Mouse (Mus musculus): ENCODE measurements at regions not wholly inside any gene's neighbourhood (a gene's known extent, or its start where the extent isn't known, plus 50 kb on each side); places are given as distances from the start of the nearest gene placed in this dataset.

DNA sequence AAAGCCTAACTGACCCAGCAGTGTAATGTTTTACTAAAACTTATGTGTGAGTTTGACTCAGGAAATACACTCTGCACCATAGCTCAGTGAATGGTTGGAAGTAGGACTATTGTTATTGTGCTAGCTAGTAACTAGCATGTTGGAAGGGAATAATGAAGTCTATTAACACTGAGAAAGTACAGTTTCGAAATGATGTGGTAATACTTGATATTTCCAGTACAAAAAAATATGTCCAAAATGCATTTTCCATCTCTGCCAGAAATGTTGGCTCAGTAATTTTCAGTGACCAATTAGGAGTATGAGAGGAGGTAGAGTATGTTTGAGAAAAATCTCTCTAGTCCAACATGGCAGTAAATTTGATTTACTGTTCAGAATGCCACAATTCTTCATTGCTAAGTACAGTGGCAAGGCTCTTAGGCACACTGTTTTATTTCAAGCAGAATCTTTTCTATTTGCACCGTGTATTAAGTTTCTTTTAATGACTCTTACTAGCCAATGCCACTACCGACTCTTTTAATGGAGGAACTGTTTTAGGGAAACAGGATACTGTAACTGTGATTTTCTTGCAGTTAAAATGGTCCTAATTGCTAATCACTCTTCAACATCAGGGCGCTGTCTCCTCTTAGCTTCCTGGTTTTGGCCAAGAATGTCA is 780.5 kb downstream of the Stpg2 start:
- no peak for ATAC-seq (replicated peaks; ENCODE audit: insufficient number of reproducible peaks, low FRiP score, low TSS enrichment)
- Histone ChIP-seq H3K4me2 (no peak overlapping the region), H3K27me3 (ENCODE audit: control insufficient read depth, insufficient read depth, low read length) (no peaks in the 10 kb centered on the region), H3K4me3 (ENCODE audit: low read depth, low read length) (no peak overlapping the region), H3K27ac (ENCODE audit: low read depth, low read length) (no peak overlapping the region), H3K9me3 (replicated peaks; ENCODE audit: control insufficient read depth, low read length) (no peaks in the 10 kb centered on the region), H3K9ac (ENCODE audit: low read depth, low read length) (no peak overlapping the region), H3K4me1 (ENCODE audit: control insufficient read depth, insufficient read depth, low read length) (no peaks in the 10 kb centered on the region), H3K36me3 (ENCODE audit: control insufficient read depth, insufficient read depth, low read length) (no peaks in the 10 kb centered on the region)
- WGBS (ENCODE audit: insufficient replicate concordance) = 76% methylated on average over 4 of the region's 4 CpGs

DNA sequence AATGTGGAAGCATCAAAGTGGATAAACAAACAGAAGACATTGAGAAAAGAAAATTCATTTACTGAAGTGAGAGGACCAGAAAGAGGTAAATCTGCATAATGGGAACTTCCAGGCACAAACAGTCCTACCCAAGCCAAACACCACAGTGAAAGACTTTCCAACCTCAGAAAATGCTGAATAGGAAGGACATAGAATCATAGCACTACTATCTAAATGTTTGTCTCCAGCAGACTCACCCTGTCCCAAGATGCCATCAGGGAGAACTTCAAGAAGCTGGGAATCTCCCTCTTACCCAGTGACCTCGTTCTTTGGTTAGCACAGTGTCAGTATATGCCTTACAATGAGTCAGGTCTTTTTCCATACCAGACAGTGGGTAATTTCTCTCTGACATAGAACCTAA is 783.4 kb downstream of the Stpg2 start:
- Histone ChIP-seq H3K9me3 (replicated peaks; ENCODE audit: control insufficient read depth, low read length) (no peaks in the 10 kb centered on the region), H3K4me1 (ENCODE audit: control insufficient read depth, insufficient read depth, low read length) (no peaks in the 10 kb centered on the region), H3K27ac (ENCODE audit: low read depth, low read length) (no peak overlapping the region), H3K4me2 (no peak overlapping the region), H3K4me3 (ENCODE audit: low read depth, low read length) (no peak overlapping the region), H3K36me3 (ENCODE audit: control insufficient read depth, insufficient read depth, low read length) (no peaks in the 10 kb centered on the region), H3K27me3 (ENCODE audit: control insufficient read depth, insufficient read depth, low read length) (no peaks in the 10 kb centered on the region), H3K9ac (ENCODE audit: low read depth, low read length) (no peak overlapping the region)
- no peak for ATAC-seq (replicated peaks; ENCODE audit: insufficient number of reproducible peaks, low FRiP score, low TSS enrichment)
- 56% methylated on average over 1 of the region's 1 CpGs for WGBS (ENCODE audit: insufficient replicate concordance)

DNA sequence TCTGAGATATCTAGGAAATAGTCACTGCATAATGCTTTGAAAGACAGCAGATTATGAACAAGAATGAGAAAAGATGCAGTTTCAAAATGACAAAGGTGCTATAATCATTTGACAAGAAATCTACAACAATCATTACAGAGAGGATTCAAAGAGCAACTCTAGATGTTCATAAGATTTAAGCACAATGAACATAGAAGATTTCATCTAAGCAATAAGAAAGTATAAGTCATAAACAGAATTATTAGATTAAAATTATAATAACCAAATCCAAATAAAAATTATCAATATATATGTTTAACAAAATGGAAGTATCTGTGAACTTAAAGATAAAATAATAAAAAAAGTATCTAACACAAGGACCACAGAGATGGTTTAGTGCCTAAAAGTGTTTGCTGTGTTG is 783.9 kb downstream of the Stpg2 start:
- no peaks in the 10 kb centered on the region for H3K4me1 ChIP-seq (ENCODE audit: control insufficient read depth, insufficient read depth, low read length)
- no peak overlapping the region for H3K4me3 ChIP-seq (ENCODE audit: low read depth, low read length)
- no peaks in the 10 kb centered on the region for H3K36me3 ChIP-seq (ENCODE audit: control insufficient read depth, insufficient read depth, low read length)
- H3K27me3 ChIP-seq (ENCODE audit: control insufficient read depth, insufficient read depth, low read length) = no peaks in the 10 kb centered on the region
- H3K27ac ChIP-seq (ENCODE audit: low read depth, low read length) = no peak overlapping the region
- no peak for ATAC-seq (replicated peaks; ENCODE audit: insufficient number of reproducible peaks, low FRiP score, low TSS enrichment)
- H3K4me2 ChIP-seq = no peak overlapping the region
- H3K9me3 ChIP-seq (replicated peaks; ENCODE audit: control insufficient read depth, low read length) = no peaks in the 10 kb centered on the region
- no peak overlapping the region for H3K9ac ChIP-seq (ENCODE audit: low read depth, low read length)

DNA sequence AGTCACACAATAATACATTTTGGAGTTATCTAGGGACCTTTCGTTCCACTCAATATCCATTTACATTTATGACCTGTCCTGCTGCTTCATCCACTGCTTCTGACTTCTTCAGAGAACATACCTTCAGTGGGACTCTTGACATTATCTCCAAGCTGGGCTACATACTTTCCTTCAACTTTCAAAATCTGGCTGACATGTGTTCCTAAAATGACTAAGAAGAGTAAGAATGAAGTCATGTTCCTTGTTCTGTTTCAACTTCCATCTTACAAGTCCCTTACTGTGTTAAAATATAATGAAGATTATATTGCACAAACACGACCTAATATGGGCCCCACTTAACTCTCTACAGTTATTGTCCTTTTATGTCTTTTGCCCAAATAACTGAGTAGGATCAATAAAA is 807.0 kb downstream of the Stpg2 start:
- WGBS (ENCODE audit: insufficient replicate concordance) = 65% methylated on average over 2 of the region's 2 CpGs
- no peak overlapping the region for H3K4me2 ChIP-seq
- no peaks in the 10 kb centered on the region for H3K4me1 ChIP-seq (ENCODE audit: control insufficient read depth, insufficient read depth, low read length)
- H3K9ac ChIP-seq (ENCODE audit: low read depth, low read length) = no peak overlapping the region
- no peak overlapping the region for H3K27ac ChIP-seq (ENCODE audit: low read depth, low read length)
- H3K36me3 ChIP-seq (ENCODE audit: control insufficient read depth, insufficient read depth, low read length) = no peaks in the 10 kb centered on the region
- no peaks in the 10 kb centered on the region for H3K9me3 ChIP-seq (replicated peaks; ENCODE audit: control insufficient read depth, low read length)
- H3K27me3 ChIP-seq (ENCODE audit: control insufficient read depth, insufficient read depth, low read length) = no peaks in the 10 kb centered on the region
- no peak overlapping the region for H3K4me3 ChIP-seq (ENCODE audit: low read depth, low read length)
- no peak for ATAC-seq (replicated peaks; ENCODE audit: insufficient number of reproducible peaks, low FRiP score, low TSS enrichment)

DNA sequence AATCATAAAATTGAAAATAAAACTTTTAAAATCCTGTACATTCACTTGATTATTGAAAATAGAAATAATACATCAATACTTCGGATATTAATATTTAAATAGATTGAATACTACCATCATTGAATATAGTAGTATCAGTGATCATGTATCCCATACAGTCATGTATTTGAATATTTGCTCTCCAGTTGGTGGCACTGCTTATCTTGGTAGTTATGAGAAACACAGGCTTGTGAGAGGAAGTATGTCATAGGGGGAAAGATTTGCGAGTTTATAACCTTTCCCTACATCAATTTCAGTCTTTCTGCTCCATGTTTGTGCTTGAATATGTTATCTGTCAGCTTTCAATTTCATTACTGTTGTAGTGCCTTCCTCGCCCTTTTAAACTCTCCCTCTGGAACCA is 828.6 kb downstream of the Stpg2 start:
- Histone ChIP-seq H3K27ac (ENCODE audit: low read depth, low read length) (no peak overlapping the region), H3K9ac (ENCODE audit: low read depth, low read length) (no peak overlapping the region), H3K4me3 (ENCODE audit: low read depth, low read length) (no peak overlapping the region), H3K36me3 (ENCODE audit: control insufficient read depth, insufficient read depth, low read length) (no peaks in the 10 kb centered on the region), H3K27me3 (ENCODE audit: control insufficient read depth, insufficient read depth, low read length) (no peaks in the 10 kb centered on the region), H3K4me1 (ENCODE audit: control insufficient read depth, insufficient read depth, low read length) (no peaks in the 10 kb centered on the region), H3K9me3 (replicated peaks; ENCODE audit: control insufficient read depth, low read length) (no peaks in the 10 kb centered on the region), H3K4me2 (no peak overlapping the region)
- WGBS (ENCODE audit: insufficient replicate concordance) = 77% methylated on average over 3 of the region's 3 CpGs
- no peak for ATAC-seq (replicated peaks; ENCODE audit: insufficient number of reproducible peaks, low FRiP score, low TSS enrichment)

DNA sequence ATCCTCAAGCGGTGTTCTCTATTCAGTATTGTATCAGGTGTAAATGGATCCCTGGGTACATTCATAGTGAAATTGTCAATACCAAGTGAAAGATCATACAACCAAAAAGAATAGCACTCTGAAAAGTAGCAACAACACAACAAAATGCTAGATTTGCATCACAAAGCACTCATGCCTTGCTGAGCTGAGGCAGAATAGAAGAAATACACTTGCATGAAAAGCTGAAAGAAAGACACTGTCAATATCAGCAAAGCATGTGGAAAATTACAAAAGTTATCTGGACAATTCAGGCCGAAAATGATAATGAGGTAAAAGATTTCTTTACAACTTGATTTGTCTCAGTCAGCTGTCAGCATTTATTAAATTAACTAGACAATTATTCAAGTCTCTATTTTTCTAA is 829.6 kb downstream of the Stpg2 start:
- H3K27me3 ChIP-seq (ENCODE audit: control insufficient read depth, insufficient read depth, low read length) = no peaks in the 10 kb centered on the region
- no peak overlapping the region for H3K4me3 ChIP-seq (ENCODE audit: low read depth, low read length)
- 68% methylated on average over 2 of the region's 2 CpGs for WGBS (ENCODE audit: insufficient replicate concordance)
- H3K9ac ChIP-seq (ENCODE audit: low read depth, low read length) = no peak overlapping the region
- no peak overlapping the region for H3K4me2 ChIP-seq
- H3K27ac ChIP-seq (ENCODE audit: low read depth, low read length) = no peak overlapping the region
- no peak for ATAC-seq (replicated peaks; ENCODE audit: insufficient number of reproducible peaks, low FRiP score, low TSS enrichment)
- H3K36me3 ChIP-seq (ENCODE audit: control insufficient read depth, insufficient read depth, low read length) = no peaks in the 10 kb centered on the region
- H3K4me1 ChIP-seq (ENCODE audit: control insufficient read depth, insufficient read depth, low read length) = no peaks in the 10 kb centered on the region
- H3K9me3 ChIP-seq (replicated peaks; ENCODE audit: control insufficient read depth, low read length) = no peaks in the 10 kb centered on the region

DNA sequence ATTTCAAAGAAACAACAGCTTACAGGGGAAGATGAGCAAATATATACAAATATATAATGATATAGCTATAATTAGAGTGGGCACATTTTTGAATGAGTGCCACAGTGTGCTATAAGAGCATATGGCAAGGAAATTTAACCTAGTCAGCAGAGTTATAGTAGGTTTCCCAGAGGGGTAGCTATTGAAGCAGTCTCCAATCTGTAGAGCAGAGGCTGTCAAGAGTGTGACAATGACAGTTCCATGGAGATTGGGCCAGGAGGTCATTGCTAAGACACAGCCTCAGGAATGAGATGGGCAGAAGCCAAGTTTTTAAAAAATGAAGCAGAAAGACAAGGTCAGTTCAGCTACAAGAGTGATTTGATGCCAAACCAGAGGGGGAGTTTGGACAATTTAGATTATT is 839.4 kb downstream of the Stpg2 start:
- no peaks in the 10 kb centered on the region for H3K27me3 ChIP-seq (ENCODE audit: control insufficient read depth, insufficient read depth, low read length)
- no peaks in the 10 kb centered on the region for H3K9me3 ChIP-seq (replicated peaks; ENCODE audit: control insufficient read depth, low read length)
- H3K4me1 ChIP-seq (ENCODE audit: control insufficient read depth, insufficient read depth, low read length) = no peaks in the 10 kb centered on the region
- no peak for ATAC-seq (replicated peaks; ENCODE audit: insufficient number of reproducible peaks, low FRiP score, low TSS enrichment)
- no peak overlapping the region for H3K4me2 ChIP-seq
- H3K4me3 ChIP-seq (ENCODE audit: low read depth, low read length) = no peak overlapping the region
- no peaks in the 10 kb centered on the region for H3K36me3 ChIP-seq (ENCODE audit: control insufficient read depth, insufficient read depth, low read length)
- no peak overlapping the region for H3K27ac ChIP-seq (ENCODE audit: low read depth, low read length)
- H3K9ac ChIP-seq (ENCODE audit: low read depth, low read length) = no peak overlapping the region

DNA sequence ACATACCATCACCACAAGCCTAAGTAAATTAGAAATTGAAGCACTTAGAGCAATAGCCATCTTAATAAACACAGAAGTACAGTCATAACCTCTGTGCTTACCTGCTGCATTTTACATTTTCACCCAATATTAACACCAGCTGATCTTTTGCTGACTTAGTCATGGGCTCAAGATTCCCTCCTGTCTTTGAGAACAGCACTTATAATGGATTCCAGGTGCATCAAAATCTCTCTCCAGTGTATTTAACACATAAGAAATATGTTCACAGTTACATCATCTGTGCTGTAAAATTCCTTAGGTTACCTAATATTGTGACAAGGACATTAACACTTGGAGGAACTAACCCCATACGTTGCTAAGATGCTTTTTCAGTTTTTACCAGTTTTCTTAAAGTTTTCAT is 849.1 kb downstream of the Stpg2 start:
- no peaks in the 10 kb centered on the region for H3K36me3 ChIP-seq (ENCODE audit: control insufficient read depth, insufficient read depth, low read length)
- H3K4me2 ChIP-seq = no peak overlapping the region
- H3K27ac ChIP-seq (ENCODE audit: low read depth, low read length) = no peak overlapping the region
- H3K4me3 ChIP-seq (ENCODE audit: low read depth, low read length) = no peak overlapping the region
- H3K9me3 ChIP-seq (replicated peaks; ENCODE audit: control insufficient read depth, low read length) = no peaks in the 10 kb centered on the region
- no peaks in the 10 kb centered on the region for H3K4me1 ChIP-seq (ENCODE audit: control insufficient read depth, insufficient read depth, low read length)
- 49% methylated on average over 1 of the region's 1 CpGs for WGBS (ENCODE audit: insufficient replicate concordance)
- H3K9ac ChIP-seq (ENCODE audit: low read depth, low read length) = no peak overlapping the region
- H3K27me3 ChIP-seq (ENCODE audit: control insufficient read depth, insufficient read depth, low read length) = no peaks in the 10 kb centered on the region
- no peak for ATAC-seq (replicated peaks; ENCODE audit: insufficient number of reproducible peaks, low FRiP score, low TSS enrichment)

DNA sequence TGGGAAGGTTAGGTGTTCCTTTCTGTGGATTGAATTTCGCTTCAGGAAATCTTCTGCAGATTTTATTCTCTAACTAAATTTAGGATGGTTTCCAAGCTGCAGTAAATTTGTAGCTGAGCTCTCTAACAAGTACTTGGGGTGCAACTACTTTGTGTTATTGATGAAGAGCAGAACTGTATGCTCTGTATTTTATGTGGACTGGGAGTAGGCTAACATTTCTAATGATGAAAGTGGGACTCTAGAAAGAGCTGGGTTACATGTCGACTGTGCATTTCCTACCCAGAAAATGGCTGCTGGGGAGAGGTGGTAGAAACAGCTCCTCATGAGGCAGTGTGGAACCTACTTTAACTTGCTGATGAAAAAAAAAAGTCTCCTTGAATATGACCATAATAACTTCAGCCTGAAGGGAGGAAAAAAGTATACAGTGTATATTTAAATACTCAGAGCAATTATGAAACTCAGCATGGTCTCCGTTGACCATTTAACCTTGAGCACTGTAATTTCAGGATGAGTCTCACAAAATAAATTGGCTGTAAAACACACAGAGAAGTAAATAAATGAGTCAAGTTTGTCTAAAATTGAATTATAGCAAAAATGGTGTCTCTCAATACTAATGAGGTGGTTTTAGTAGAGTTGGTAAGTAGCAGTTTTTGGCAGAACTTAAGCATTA is 852.6 kb downstream of the Stpg2 start:
- H3K9me3 ChIP-seq (replicated peaks; ENCODE audit: control insufficient read depth, low read length) = no peaks in the 10 kb centered on the region
- H3K4me1 ChIP-seq (ENCODE audit: control insufficient read depth, insufficient read depth, low read length) = no peaks in the 10 kb centered on the region
- no peaks in the 10 kb centered on the region for H3K36me3 ChIP-seq (ENCODE audit: control insufficient read depth, insufficient read depth, low read length)
- no peak overlapping the region for H3K4me2 ChIP-seq
- no peak overlapping the region for H3K9ac ChIP-seq (ENCODE audit: low read depth, low read length)
- no peak overlapping the region for H3K27ac ChIP-seq (ENCODE audit: low read depth, low read length)
- WGBS (ENCODE audit: insufficient replicate concordance) = 83% methylated on average over 3 of the region's 3 CpGs
- no peaks in the 10 kb centered on the region for H3K27me3 ChIP-seq (ENCODE audit: control insufficient read depth, insufficient read depth, low read length)
- no peak overlapping the region for H3K4me3 ChIP-seq (ENCODE audit: low read depth, low read length)
- no peak for ATAC-seq (replicated peaks; ENCODE audit: insufficient number of reproducible peaks, low FRiP score, low TSS enrichment)
